Mouse (Mus musculus) heart, adult 2 months (tissue): ENCODE measurements around the gene Mmab.

Experiments
- EP300 ChIP-seq: fragments of 200-500 bp; IDR thresholded peaks from 2 replicates; pipeline ENCODE4 v1.6.1; 2011; ENCODE audit warnings: low read depth, low read length, control low read depth; ENCODE audit not compliant: insufficient read depth
- POLR2A ChIP-seq: fragments of 200-500 bp; IDR thresholded peaks from 2 replicates; pipeline ENCODE4 v1.6.1; 2011; ENCODE audit warnings: mild to moderate bottlenecking, low read depth, low read length, control low read depth; ENCODE audit not compliant: insufficient read depth

GRCm38 (mm10) chr5:114426732-114427131, 17.1 kb downstream of the Mmab start:
- TF ChIP-seq EP300 (no peak), POLR2A (no peak)
